Mouse (Mus musculus): ENCODE measurements at regions not wholly inside any gene's neighbourhood (a gene's known extent, or its start where the extent isn't known, plus 50 kb on each side); places are given as distances from the start of the nearest gene placed in this dataset.
A peak's percentile ranks its signal among the peaks of the same experiment; 100 is the strongest.

DNA sequence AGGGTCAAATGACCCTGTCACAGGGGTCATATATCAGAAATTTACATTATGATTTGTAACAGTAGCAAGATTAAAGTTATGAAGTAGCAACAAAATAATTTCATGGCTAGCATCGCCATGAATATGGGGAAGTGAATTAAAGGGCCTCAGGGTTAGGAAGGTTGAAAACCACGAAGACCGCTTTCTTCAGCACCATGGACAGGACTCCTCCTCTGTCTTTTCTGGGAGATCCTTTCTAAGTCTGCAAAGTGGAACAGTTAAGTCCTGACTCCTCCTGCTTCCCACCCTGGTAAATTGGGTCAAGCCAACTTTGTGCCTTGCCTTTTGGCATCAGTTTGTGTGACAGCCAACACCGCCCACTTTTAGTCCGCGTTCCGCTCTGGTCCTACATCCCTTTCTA, 275.7 kb downstream of the Atp23 start:
- no peak for DNase-seq

DNA sequence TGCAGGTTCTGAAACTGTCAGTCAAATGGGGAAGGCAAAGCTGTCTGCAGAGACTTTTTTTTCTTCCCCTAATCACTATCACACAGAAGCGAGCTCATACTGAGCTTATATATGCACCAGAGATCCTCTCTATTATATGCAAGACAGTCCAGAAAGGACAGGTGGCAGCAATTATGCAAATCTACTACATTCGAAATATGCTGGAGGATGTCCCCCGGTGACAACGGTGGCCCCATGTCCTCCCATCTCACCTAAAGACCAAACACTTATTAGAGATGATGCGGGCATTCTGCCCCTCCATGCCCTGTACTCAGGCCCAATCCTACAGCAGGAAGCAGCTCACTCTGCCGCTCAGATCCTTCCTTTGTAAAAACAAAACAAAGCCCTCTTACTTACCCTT, 280.4 kb downstream of the Atp23 start:
- no peak for DNase-seq

DNA sequence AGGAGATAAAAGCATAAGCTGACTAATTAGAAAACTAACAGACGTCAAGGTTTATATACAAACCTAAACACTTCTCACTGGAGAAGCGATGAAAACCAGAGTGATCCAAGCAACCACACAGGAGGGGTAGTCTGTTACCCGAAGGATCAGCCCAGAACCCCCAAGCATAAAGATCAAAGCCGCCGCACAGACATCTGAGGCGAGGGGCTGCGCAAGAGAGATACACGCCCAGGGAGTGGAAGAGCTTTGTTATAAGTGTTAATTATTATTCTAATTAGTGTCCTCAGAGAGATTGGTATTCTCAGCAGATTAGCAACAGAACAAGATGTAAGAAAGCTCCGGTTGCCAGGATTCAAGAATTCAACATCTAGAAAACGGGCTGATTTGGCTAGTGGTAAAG, 281.2 kb downstream of the Atp23 start:
- no peak for DNase-seq

DNA sequence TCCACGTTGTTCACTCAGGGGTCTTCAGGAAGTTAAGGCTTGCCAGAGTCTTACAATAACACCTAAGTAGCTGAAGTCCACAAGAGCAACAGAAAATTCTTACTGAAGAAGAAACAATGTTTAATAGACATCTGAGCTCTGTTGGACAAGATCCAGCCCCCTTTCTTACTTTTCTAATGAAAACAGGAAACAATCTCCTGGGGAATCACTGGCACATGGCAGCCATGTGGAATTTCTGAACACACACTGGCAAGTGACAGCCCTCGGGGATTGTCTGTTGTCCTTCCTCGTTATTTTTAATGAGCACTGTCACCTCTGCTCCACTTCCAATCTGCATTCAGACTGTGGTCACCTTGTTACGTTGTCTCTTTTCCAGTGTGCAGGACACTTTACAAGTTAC, 288.9 kb downstream of the Atp23 start:
- no peak for DNase-seq

DNA sequence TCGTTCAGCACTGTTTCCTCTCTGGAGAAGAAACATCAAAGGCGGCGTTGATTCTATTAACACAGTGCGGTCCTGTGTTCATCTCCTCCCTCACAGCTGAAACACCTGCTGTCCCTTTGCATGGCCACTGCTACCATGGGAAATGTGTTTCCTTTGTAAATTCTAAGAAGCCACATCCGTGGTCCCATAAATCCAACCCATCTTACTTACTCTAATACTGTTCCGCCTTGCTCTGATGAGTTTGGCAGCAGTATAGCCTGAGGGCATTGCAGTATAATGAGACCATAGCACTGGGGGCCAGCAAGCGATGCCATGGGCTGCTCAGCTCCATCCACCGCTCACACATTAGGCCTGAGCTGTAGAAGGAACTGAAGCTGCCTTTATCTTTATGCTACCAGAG, 290.6 kb downstream of the Atp23 start:
- no peak for DNase-seq

DNA sequence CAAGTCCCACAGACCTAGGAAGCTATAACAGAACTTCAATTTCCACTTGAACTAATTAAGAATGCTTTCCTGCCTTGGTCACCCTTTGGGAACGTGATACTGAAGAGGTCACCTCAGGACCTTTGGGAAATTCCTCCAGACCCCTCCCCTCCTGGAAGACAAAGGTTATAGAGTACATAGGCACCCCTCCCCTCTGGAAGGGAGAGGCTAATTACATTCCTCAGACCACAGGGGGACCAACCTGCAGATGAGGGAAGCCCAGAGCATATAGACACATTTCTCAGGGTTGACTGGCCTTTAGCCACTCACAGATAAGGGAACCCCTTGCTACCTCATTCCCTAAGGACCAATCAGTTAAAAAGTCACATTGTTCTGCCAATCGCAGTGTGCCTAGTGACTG, 301.5 kb downstream of the Atp23 start:
- no peak for DNase-seq

DNA sequence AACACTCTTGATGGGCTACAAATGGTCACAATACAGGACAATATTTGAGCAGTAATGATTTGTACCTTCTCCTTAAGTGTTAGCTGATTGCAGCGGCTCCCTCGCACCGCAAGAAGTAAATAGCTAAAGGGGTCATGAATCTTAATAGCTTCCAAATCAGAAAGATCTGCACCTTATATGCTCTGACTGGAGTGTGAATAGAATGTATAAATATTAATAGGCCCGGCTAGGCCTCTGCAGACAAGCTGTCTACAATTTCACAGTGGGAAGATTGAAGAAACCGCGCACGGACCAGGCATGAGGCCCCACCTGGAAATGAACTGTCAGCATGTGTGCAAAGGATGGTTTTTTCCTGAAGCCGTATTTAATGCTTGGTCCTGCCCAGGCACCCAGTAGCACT, 333.0 kb downstream of the Atp23 start:
- no peak for DNase-seq

DNA sequence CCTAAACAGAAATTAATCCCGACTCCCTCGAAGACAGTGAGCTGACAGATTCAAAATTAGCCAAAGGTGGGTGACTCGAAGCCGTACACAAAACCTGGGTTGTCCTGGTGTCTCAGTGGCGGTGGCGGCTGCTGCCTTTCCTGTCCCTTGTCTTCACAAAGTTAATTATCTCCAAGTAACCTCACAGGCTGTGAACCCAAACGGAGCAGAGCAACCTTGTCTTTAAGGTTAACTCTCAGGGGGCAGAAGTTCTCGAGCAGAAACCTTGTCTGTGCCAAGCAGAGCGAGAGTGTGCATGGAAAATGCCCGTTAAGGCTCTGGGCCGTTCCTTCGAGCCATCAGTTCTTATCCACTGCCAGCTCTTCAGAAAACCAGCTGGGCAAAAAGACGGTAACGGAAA, 335.8 kb downstream of the Atp23 start:
- no peak for DNase-seq

DNA sequence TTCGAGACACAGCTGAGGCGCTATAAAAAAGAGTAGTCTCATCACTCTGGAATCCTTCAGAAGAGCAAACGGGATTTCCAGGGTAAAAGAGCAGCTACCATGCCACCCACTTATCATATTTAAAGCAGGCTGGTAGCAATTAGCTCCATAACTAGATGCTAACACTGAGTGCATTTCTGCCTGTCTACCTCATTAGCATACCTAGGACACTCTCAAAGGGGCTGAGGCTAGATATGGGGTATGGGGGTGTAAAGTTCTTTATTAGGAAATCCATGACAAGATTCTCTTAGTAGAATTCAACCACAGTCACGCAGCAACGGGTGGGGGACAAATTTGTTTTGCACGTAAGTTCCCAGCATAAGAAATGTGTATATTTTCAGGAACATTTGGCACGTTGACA, 346.1 kb downstream of the Atp23 start:
- DNase-seq, result no peak

DNA sequence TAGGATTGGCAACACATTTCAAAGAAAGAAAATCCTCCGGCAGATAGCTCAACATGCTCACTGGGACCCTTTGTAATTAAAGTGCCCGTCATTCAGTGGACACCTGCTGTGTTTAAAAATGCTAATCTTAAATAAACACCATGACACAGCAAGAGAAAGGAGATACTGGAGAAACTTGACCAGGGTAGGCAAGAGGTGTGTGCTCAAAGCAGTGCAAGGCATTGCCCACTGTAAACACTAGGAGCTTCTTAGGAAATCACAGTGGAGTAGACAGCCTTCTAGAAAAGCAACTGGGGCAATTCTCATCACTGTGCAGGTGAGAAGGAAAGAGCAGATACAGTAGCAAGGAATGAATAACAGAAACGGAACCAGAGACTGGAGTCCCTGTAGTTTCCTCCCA, 369.2 kb downstream of the Atp23 start:
- DNase-seq, result no peak

DNA sequence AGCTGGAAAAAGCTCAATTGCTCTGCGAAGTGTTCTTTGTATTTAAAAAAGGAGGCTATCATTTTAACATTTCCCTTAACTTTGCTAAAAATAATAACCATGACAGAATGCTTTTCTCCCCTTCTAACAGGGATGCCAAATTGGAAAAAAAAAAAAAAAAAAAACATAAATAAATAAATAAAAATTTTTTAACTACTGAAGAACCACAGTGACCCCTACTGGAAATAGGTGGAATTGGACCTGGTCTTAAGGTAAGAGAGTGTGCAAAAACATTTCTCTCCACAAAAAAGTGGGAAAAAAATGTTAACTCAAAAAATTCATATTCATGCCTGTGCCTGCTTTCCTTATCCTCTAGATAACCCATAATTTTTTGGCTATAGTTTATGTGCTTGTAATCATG, 369.8 kb downstream of the Atp23 start:
- no peak for DNase-seq

DNA sequence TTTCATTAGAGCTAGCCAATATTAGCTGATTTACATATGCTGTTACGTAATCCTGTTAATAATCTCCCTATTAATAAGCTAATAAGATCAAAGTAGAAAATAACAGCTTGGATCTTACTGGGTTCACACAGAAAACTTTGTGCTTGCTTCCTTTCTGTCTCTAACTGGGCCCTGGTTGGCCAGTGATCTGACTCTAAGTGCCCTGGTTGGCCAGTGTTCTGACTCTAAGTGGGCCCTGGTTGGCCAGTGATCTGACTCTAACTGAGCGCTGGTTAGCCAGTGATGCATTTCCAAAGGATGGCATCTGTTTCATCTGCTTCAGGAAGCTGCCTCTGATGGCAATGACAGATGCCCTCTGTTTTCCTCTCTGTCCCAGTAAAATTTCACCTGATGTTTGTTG, 372.4 kb downstream of the Atp23 start:
- no peak for DNase-seq

DNA sequence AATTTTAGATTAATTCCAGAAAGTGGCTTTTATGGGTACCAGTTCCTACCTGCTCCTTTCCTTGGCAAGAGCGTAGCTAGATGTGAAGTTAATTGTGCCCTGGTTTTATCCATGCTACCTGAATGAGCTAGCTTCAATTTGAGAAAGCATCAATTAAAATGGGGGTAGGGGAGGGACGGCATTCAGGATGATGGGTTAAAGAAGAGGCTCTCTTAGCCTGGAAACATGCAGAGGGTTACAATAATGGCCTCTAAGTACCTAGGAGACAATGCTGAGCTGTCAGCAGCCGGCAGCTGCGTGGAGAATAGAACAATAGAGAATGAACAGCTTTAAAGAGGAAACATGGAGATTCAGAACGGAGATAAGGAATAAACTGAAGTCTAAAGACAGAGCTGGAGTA, 375.0 kb downstream of the Atp23 start:
- DNase-seq, result no peak

DNA sequence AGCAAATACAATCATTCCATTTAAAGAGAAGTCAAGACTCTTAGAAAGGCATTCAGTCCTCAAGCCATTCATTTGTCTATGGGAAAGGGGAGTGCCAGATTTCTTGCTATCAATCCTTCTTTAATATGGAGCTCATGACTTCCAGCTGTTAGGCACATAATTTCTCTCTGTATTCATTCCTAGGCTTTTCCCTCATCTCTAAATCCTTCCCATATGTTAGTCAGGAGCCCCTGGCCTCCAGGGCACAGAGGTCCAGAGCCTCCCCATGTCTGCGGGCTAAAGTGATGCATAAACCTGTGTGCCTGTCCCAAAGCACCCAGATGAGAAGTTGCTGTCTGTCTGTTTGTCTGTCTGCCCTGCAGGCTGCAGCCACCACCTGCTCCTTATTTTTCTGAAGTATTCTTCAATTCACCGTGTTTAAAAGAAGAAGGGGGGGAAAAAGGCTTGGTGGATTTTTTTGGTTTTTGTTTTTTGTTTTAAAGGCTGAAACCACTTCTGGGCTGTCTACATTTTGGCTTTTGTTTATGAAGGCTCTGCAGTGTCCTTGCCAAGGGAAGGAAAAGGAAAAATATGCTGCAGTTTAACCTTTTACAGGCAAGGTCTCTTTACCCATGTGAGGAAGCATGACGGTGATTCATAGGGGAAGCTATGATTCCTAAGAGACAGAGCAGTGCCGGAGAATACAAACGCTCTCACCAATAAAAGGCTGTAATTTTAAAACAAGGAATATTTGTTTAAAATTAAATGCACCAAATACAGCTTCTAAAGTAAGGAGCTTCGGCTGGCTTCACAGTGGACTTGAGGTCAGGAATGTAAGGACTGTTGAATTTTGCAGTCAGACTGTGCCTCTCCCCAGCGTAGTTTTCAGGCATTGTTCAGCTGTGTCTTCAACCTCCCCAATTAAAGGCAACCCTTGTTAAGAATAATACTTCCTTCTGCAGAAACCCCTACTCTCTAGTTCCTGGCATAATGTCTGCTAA, 379.0 kb downstream of the Atp23 start:
- no peak for DNase-seq

DNA sequence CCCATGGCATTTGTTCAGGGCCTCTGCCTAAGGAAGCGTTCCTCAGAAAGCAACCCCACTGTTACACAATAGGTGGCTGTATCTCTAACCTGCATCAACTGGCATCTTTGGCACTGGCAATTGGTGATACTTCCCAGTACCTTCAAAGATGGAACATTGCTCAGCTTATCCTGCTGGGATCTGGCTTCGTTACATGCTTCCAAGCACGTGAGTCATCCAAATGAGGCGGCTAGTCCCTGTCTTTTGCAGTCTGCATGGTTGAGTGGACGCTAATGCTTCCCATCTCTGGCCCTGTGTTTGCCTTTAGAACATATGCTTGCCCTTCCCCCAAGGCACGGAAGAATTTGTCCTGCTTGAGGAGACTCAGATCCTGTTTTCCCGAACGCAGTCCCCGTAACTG, 380.2 kb downstream of the Atp23 start:
- DNase-seq, result no peak

DNA sequence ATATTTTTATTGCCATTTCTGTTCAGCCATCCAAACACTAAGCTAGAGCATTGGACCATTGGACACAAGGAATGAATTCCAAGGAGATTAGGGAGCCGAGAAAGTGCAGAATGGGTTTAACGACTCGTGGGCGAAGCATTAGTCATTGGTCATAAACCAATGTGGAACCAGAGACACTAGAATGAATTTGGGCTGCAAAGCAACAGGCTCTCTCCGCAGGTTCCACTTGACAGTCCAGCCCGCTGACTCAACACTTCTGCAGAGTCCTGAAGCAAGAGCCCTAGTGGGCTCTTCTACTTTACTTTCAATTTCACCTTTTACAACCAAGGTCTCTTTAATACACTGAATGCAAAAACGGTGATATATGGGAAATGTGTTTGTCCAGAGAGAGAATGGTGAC, 388.0 kb downstream of the Atp23 start:
- DNase-seq, result no peak

DNA sequence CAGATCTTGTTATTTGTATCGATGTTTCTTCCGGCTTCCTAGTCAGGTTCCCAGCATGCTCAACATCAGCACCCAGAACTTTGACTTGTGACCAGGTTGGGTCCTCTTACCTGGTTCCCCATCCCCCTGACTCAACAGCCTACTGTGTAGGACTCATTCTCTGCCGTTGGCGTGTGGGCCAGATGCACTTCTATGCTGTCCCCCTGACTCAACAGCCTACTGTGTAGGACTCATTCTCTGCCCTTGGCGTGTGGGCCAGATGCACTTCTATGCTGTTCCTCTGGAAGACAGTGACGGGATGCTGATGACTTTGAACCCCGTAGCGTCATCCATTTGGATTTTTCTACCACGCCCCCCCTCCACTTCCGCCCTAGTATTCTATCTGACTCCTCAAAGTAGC, 389.6 kb downstream of the Atp23 start:
- DNase-seq, result peak; percentile 92 to 93

DNA sequence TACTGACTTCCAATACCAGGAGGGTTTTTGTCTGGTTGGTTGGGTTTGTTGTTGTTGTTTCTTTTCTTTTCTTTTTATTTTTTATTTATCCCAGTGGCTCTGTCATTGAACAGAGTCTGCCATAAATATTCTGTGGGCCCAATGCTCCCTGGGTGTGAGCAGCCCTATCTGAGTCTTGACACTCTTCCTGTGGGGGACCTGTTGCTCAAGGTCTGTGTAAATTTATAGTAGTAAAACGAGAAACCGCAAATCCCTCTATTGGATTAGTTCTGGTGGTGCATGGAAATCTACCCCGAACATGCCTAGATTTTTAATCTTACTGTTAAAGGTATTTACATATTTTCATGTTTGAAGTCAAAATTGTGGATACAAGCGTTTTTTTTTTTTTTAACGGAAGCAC, 395.2 kb downstream of the Atp23 start:
- no peak for DNase-seq

DNA sequence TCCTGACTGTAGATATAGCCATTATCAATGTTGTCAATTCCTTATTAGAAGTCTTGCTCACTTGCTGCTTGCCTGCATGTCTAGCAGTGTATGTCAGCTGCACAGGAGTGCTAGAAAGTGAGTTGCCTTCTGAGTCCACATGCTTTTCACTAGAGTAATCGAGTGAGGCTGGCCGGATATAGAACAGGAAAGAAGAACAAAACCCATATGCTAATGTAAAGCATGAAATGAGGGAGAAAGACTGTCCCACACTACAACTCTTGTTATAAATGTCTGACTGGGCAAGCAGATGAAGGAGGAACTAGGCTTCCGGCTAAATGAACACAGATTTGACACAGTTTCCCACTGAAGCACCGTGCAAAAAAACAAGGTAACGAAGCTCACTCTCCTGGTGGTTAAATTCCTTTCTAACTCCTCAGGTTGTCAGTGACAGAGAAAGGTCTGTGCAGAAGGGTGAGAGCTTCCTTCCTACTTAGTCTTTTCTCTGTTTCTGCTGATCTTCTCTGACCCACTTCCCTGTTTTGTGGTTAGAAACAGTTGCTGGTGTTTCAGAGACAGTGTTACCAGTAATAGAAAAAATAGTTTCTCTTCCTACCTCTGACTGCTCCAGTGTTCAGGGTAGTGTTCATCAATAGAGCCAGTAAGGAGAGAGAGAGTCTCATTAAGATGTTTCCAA, 399.0 kb downstream of the Atp23 start:
- peak; percentile 5 to 40 for DNase-seq

DNA sequence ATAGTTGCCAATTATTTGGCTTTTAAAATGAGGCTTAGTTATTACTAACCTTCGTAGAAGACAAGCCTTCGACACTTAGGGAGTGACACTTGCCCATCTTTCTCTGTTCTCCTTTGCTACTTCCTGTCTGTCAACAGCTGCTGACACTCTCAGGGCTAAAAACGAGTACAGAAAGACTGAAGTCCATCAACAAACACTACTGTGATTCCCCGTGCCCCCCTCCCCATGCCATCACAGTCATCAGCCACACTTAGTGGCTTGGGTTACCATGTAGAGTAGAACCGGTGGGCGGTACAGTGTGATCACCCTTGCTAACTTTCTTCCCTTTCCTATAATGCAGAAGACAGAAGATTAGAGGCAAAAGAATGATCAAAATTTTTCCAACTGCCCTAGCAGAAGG, 402.4 kb downstream of the Atp23 start:
- peak; percentile 36 to 42 for DNase-seq

DNA sequence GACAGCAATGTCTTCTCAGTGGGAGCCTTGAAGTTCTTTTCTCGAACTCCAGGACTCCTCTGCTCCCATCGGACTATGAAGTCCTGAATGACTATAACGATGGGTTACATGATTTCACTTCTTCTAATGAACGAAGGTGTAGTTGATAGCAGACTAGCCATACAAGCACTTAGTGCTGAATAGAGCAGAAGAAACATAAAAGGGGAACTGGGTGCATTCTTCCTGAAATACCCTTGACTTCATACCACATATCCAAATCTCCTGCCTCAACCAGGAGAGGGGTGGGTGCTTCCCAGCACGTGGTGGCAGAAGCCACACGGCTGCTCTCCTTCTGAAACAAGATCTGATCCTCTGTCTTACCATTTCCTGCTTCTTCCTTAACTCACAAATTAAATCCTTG, 407.4 kb downstream of the Atp23 start:
- no peak for DNase-seq

DNA sequence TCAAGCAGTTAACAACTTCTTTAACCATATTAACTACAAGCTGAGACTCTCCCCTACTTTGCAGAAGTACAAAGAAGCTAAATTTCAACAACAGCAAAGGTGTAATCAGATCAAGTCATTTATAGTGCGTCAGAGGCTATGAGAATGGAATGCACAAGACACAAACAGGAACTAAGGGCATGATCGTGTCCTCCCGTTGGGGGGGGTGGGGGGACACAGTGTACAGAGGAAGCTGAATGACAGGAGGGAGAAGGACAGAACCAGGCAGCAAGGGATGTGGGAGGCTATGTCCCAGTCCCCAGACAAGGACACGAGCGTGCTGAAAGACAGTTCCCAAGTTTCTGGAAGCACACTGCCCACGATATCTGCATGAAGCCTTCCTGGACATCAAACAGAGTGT, 408.9 kb downstream of the Atp23 start:
- DNase-seq, result no peak

DNA sequence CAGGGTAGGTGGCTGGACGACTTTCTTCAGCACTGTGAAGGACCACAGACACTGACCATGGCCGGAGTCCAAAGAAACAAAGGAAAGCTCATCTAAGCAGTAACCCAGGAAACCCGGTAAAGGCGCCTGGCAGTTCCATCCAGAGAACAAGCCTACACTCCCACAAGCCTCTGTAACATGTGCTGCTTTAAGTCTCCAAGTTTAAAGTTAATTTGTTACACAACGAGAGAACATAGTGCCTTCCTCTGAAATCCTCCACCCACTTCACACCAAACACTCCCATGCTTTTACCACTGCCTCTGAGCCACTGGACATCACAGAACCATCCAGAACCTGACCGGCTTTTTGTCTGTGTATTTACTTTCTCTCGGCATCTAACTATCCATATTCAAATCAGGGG, 416.0 kb downstream of the Atp23 start:
- DNase-seq, result no peak

DNA sequence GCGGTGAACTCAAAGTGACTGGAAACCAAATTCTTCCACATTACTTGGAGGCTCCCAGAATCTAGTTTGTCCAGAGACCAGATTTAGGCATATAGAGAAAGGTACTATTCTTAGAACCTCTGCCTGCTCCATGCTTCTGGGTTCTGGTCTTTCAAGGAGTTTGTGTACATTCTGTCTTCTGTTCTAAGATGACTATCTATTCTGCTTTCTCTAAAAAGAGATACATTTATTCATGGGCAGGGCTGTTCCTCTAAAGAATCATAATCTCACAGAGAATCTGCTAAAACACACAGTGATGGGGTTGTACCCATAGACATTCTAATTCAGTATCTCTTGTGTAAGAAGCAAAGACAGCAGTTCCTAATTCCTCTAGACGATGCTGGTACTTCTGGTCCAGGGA, 417.7 kb downstream of the Atp23 start:
- DNase-seq, result no peak

DNA sequence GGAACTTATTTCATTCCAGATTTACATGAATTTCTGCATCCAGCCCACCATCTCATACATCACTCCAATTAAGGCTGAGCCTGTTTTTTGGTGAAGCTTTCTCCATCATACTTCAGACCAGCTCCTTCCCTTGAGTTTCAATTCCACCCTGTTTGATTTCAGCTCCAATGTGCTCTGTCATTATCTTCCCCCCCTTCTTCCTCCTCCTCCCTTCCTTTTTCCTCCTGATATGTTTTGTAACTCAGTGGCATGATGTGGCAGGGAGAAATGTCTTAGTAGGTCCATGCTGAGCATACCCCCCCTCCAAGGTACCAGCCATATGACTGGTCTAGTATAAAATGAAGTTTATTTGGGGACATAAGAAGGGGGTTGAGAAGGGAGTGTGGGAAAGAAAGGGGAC, 420.8 kb downstream of the Atp23 start:
- DNase-seq, result no peak

All from spleen, adult 18-20 months (tissue).